Mouse (Mus musculus) lung, postnatal 0 days (tissue): Measurements from ENCODE around the gene Exoc6b. TPM values are rescaled to one million over a fixed set of nuclear protein-coding genes. Genes with fewer than 3 reads are reported as not detected.

Experiments used
- ATAC-seq: fragments of 200-750 bp; cut with Nextera tagmentation; 2 replicates; pipeline ENCODE4 v1.8.0; 2017; ENCODE audit warnings: moderate library complexity
- DNase-seq: peaks from one replicate; pipeline ENCODE4 v3.0.0-alpha.2; 2016; ENCODE audit warnings: low spot score
- H3K27ac ChIP-seq: fragments of 300-500 bp; sonication (generic); 2 replicates; pipeline ENCODE4 v1.5.1; 2014; ENCODE audit warnings: antibody characterized with exemption, mild to moderate bottlenecking, low read length, mixed read lengths
- H3K27me3 ChIP-seq: fragments of 300-500 bp; sonication (generic); replicated peaks from 2 replicates; pipeline ENCODE4 v1.6.1; 2014; ENCODE audit warnings: low read length, mixed read lengths; ENCODE audit not compliant: insufficient read depth
- H3K36me3 ChIP-seq: fragments of 300-500 bp; sonication (generic); 2 replicates; pipeline ENCODE4 v1.6.1; 2014; ENCODE audit warnings: low read length, mixed read lengths; ENCODE audit not compliant: insufficient read depth
- H3K4me1 ChIP-seq: fragments of 300-500 bp; sonication (generic); 2 replicates; pipeline ENCODE4 v1.6.1; 2014; ENCODE audit warnings: antibody characterized with exemption, low read depth, low read length, mixed read lengths; ENCODE audit not compliant: insufficient read depth
- H3K4me2 ChIP-seq: fragments of 300-500 bp; sonication (generic); replicated peaks from 2 replicates; pipeline ENCODE4 v1.6.1; 2014; ENCODE audit warnings: low read depth, mild to moderate bottlenecking, low read length, moderate library complexity, mixed read lengths
- H3K4me3 ChIP-seq: fragments of 300-500 bp; sonication (generic); 2 replicates; pipeline ENCODE4 v1.5.1; 2014; ENCODE audit warnings: low read depth, low read length
- H3K9ac ChIP-seq: fragments of 300-500 bp; sonication (generic); replicated peaks from 2 replicates; pipeline ENCODE4 v1.6.1; 2014; ENCODE audit warnings: low read depth, mild to moderate bottlenecking
- H3K9me3 ChIP-seq: fragments of 300-500 bp; sonication (generic); 2 replicates; pipeline ENCODE4 v1.6.1; 2016; ENCODE audit warnings: low read length, mixed read lengths
- CTCF ChIP-seq: IDR thresholded peaks from 2 replicates; pipeline ENCODE4 v1.5.1; 2016; ENCODE audit warnings: antibody characterized with exemption, mild to moderate bottlenecking
- EP300 ChIP-seq: IDR thresholded peaks from 2 replicates; pipeline ENCODE4 v1.6.1; 2016; ENCODE audit warnings: antibody characterized with exemption, mild to moderate bottlenecking, control low read depth
- WGBS: fragments of 180-500 bp; shearing (Covaris S2); extraction: QIAGEN DNeasy Blood & Tissue Kit; methylation state at CpG from one replicate; pipeline ENCODE4 v1.1.7; 2014; 5-methylcytosine and 5-hydroxymethylcytosine counted together
- polyA plus RNA-seq: library from polyadenylated mRNA; unstranded; fragments of >200 nt; fragmentation: Nextera tagmentation; extraction: Ambion mirVana; gene quantifications from 2 replicates; pipeline ENCODE4 v1.2.1, GENCODE M21; 2015

Gene Exoc6b
- polyA plus RNA-seq, 1 experiment from 2014 or later = 14.8 TPM

GRCm38 (mm10) chr6:84589742-84590686 lies 479.3 kb downstream of the Exoc6b start:
- H3K36me3 ChIP-seq = no peaks in the 10 kb centered on the region
- TF ChIP-seq CTCF (peak; percentile 97), EP300 (no peak)
- no peak overlapping the region for H3K27ac ChIP-seq
- peaks cover 28% of the 10 kb centered on the region for H3K4me1 ChIP-seq
- no peaks in the 10 kb centered on the region for H3K9me3 ChIP-seq
- DNase-seq (peak; percentile 89), ATAC-seq (peak; percentile 69)
- peak overlapping the region; percentile 34 for H3K4me2 ChIP-seq
- H3K9ac ChIP-seq = no peak overlapping the region
- 3% methylated on average over 39 of the region's 39 CpGs for WGBS
- 0 out of 2 replicates have a peak overlapping the region, but pooled peaks have one; percentile 3 for H3K4me3 ChIP-seq
- peaks cover 34% of the 10 kb centered on the region for H3K27me3 ChIP-seq

- WGBS = 1% methylated on average over 30 of the region's 54 CpGs
- H3K4me1 ChIP-seq = peaks cover 30% of the 10 kb centered on the region
- peak; percentile 82 for DNase-seq
- no peak overlapping the region for H3K27ac ChIP-seq
- no peaks in the 10 kb centered on the region for H3K9me3 ChIP-seq
- peak overlapping the region; percentile 78 for H3K4me2 ChIP-seq
- H3K4me3 ChIP-seq = peak overlapping the region; percentile 50
- TF ChIP-seq EP300 = no peak
- no peaks in the 10 kb centered on the region for H3K36me3 ChIP-seq
- H3K27me3 ChIP-seq = peaks cover 39% of the 10 kb centered on the region
- peak; percentile 46 for ATAC-seq
- H3K9ac ChIP-seq = no peak overlapping the region
Observed at GRCm38 (mm10) chr6:84588895-84589652, 480.2 kb downstream of the Exoc6b start.

- ATAC-seq = 0 out of 2 replicates have a peak, but pooled peaks have one; percentile 27
- under 1% methylated on average over 41 of the region's 41 CpGs for WGBS
- no peak for DNase-seq
- Histone ChIP-seq H3K4me1 (peaks cover 37% of the 10 kb centered on the region), H3K4me2 (peak overlapping the region; percentile 78), H3K4me3 (peak overlapping the region; percentile 50), H3K27me3 (peaks cover 39% of the 10 kb centered on the region), H3K9me3 (no peaks in the 10 kb centered on the region), H3K27ac (no peak overlapping the region), H3K36me3 (no peaks in the 10 kb centered on the region), H3K9ac (no peak overlapping the region)
- TF ChIP-seq CTCF (no peak), EP300 (no peak)
Observed at GRCm38 (mm10) chr6:84588221-84588894, 481.0 kb downstream of the Exoc6b start.

GRCm38 (mm10) chr6:84587471-84588101 lies 481.7 kb downstream of the Exoc6b start:
- peaks cover 44% of the 10 kb centered on the region for H3K4me1 ChIP-seq
- peak overlapping the region; percentile 78 for H3K4me2 ChIP-seq
- H3K27me3 ChIP-seq = peaks cover 39% of the 10 kb centered on the region
- H3K9me3 ChIP-seq = no peaks in the 10 kb centered on the region
- H3K9ac ChIP-seq = no peak overlapping the region
- H3K27ac ChIP-seq = no peak overlapping the region
- peak overlapping the region; percentile 50 for H3K4me3 ChIP-seq
- WGBS = under 1% methylated on average over 49 of the region's 51 CpGs
- no peaks in the 10 kb centered on the region for H3K36me3 ChIP-seq
- ATAC-seq (no peak), DNase-seq (peak; percentile 70)
- TF ChIP-seq CTCF = no peak; the same call in 1 of the 2 replicates

- ATAC-seq (no peak), DNase-seq (no peak)
- 1% methylated on average over 28 of the region's 28 CpGs for WGBS
- Histone ChIP-seq H3K27ac (no peak overlapping the region), H3K36me3 (no peaks in the 10 kb centered on the region), H3K9me3 (no peaks in the 10 kb centered on the region), H3K9ac (no peak overlapping the region), H3K4me1 (peaks cover 44% of the 10 kb centered on the region), H3K4me3 (peak overlapping the region; percentile 50), H3K27me3 (peaks cover 47% of the 10 kb centered on the region), H3K4me2 (peak overlapping the region; percentile 78)
- TF ChIP-seq EP300 (no peak), CTCF (no peak)
Observed at GRCm38 (mm10) chr6:84586551-84587200, 482.6 kb downstream of the Exoc6b start.
